Mouse (Mus musculus) spleen, postnatal 4 days (tissue): ENCODE results near the gene Ptprd.

Source experiments
- DNase-seq, 2 experiments: peaks; one replicate each; pipeline ENCODE4 v3.0.0; 2022; ENCODE audit warnings: low spot score in 2 of 2

Ptprd gene

GRCm38 (mm10) chr4:77558404-77559202, 653.2 kb downstream of the Ptprd start:
- DNase-seq: no peak

GRCm38 (mm10) chr4:77555841-77556240, 655.9 kb downstream of the Ptprd start:
- no peak for DNase-seq

- DNase-seq: no peak
These were observed 673.9 kb downstream of the Ptprd start for GRCm38 (mm10) chr4:77537843-77538242.

- no peak for DNase-seq
These were observed 674.4 kb downstream of the Ptprd start for GRCm38 (mm10) chr4:77537336-77537735.

- DNase-seq: no peak
These were observed 676.2 kb downstream of the Ptprd start for GRCm38 (mm10) chr4:77535601-77536000.

GRCm38 (mm10) chr4:77534553-77534952, 677.2 kb downstream of the Ptprd start:
- DNase-seq: no peak

- DNase-seq: no peak
These were observed 692.6 kb downstream of the Ptprd start for GRCm38 (mm10) chr4:77519166-77519565.

- DNase-seq: no peak
These were observed 697.7 kb downstream of the Ptprd start for GRCm38 (mm10) chr4:77513914-77514628.

- no peak for DNase-seq
These were observed 698.7 kb downstream of the Ptprd start for GRCm38 (mm10) chr4:77513041-77513440.

- no peak for DNase-seq
These were observed 757.7 kb downstream of the Ptprd start for GRCm38 (mm10) chr4:77454049-77454448.

GRCm38 (mm10) chr4:77399146-77399545, 812.6 kb downstream of the Ptprd start:
- DNase-seq: no peak

- DNase-seq: no peak
These were observed 850.0 kb downstream of the Ptprd start for GRCm38 (mm10) chr4:77361728-77362127.

- no peak for DNase-seq
These were observed 884.6 kb downstream of the Ptprd start for GRCm38 (mm10) chr4:77327198-77327597.

GRCm38 (mm10) chr4:77317060-77317680, 894.6 kb downstream of the Ptprd start:
- no peak for DNase-seq

GRCm38 (mm10) chr4:77316644-77317043, 895.1 kb downstream of the Ptprd start:
- no peak for DNase-seq

GRCm38 (mm10) chr4:77310127-77310788, 901.5 kb downstream of the Ptprd start:
- DNase-seq: no peak

- no peak for DNase-seq
These were observed 928.3 kb downstream of the Ptprd start for GRCm38 (mm10) chr4:77283423-77283822.

GRCm38 (mm10) chr4:77277913-77278312, 933.8 kb downstream of the Ptprd start:
- no peak for DNase-seq

- no peak for DNase-seq
These were observed 951.8 kb downstream of the Ptprd start for GRCm38 (mm10) chr4:77259972-77260290.

- no peak for DNase-seq
These were observed 952.4 kb downstream of the Ptprd start for GRCm38 (mm10) chr4:77259250-77259971.

GRCm38 (mm10) chr4:77251188-77251587, 960.6 kb downstream of the Ptprd start:
- DNase-seq: no peak

GRCm38 (mm10) chr4:77249801-77250200, 962.0 kb downstream of the Ptprd start:
- DNase-seq: no peak
